Mouse (Mus musculus) stomach, embryonic 16.5 days (tissue): ENCODE measurements around the gene Magi2. TPM values are rescaled to one million over a fixed set of nuclear protein-coding genes. Genes with fewer than 3 reads are reported as not detected.

ENCODE experiments used
- ATAC-seq: fragments of 200-750 bp; cut with Nextera tagmentation; 2 replicates; pipeline ENCODE4 v1.8.0; 2017; ENCODE audit warnings: moderate number of reproducible peaks, moderate TSS enrichment; ENCODE audit not compliant: insufficient read depth, low FRiP score
- H3K27ac ChIP-seq: fragments of 300-500 bp; sonication (generic); 2 replicates; pipeline ENCODE4 v1.5.1; 2014; ENCODE audit warnings: low read length
- H3K27me3 ChIP-seq: fragments of 300-500 bp; sonication (generic); 2 replicates; pipeline ENCODE4 v1.6.1; 2014; ENCODE audit warnings: low read length, control low read depth, mixed read lengths; ENCODE audit not compliant: control insufficient read depth, insufficient read depth
- H3K36me3 ChIP-seq: fragments of 300-500 bp; sonication (generic); 2 replicates; pipeline ENCODE4 v1.6.1; 2014; ENCODE audit warnings: low read length; ENCODE audit not compliant: control insufficient read depth, insufficient read depth
- H3K4me1 ChIP-seq: fragments of 300-500 bp; sonication (generic); 2 replicates; pipeline ENCODE4 v1.6.1; 2014; ENCODE audit warnings: low read length, control low read depth, mixed read lengths; ENCODE audit not compliant: control insufficient read depth, insufficient read depth
- H3K4me2 ChIP-seq: fragments of 300-500 bp; sonication (generic); 2 replicates; pipeline ENCODE4 v1.6.1; 2014; ENCODE audit warnings: low read depth, low read length, mixed read lengths
- H3K4me3 ChIP-seq: fragments of 300-500 bp; sonication (generic); replicated peaks from 2 replicates; pipeline ENCODE4 v1.5.1; 2014; ENCODE audit warnings: mild to moderate bottlenecking, low read length
- H3K9ac ChIP-seq: fragments of 300-500 bp; sonication (generic); 2 replicates; pipeline ENCODE4 v1.6.1; 2014; ENCODE audit warnings: low read length
- H3K9me3 ChIP-seq: fragments of 300-500 bp; sonication (generic); replicated peaks from 2 replicates; pipeline ENCODE4 v1.6.1; 2016; ENCODE audit warnings: low read length, control low read depth; ENCODE audit not compliant: control insufficient read depth
- WGBS: fragments of 180-500 bp; shearing (Covaris S2); extraction: QIAGEN DNeasy Blood & Tissue Kit; methylation state at CpG from one replicate; pipeline ENCODE4 v1.1.7; 2014; 5-methylcytosine and 5-hydroxymethylcytosine counted together
- polyA plus RNA-seq: library from polyadenylated mRNA; unstranded; fragments of >200 nt; fragmentation: Nextera tagmentation; extraction: Ambion mirVana; gene quantifications from 2 replicates; pipeline ENCODE4 v1.2.1, GENCODE M21; 2015

Gene Magi2
- polyA plus RNA-seq, 1 experiment from 2014 or later = 7.2 TPM

DNA sequence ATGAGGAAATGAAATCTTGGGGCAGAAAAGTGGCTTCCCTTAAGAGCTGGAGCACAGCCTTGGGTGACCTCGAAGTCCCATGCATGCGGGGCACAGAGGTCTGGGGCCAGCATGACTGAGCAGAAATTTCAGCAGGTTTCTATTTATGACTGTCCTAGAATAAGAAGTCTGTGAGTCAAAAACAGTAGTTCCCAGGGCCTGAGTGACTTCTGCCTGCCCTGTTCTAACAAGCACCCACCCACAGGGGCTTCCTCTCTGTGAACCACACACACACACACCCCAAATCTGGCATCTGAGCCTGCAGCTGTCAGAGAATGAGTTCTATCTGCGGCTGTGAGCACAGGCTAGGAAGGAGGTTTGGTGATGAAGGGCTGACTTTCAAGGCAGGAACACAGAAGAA lies 1522.7 kb downstream of the Magi2 start:
- Histone ChIP-seq H3K9me3 (no peaks in the 10 kb centered on the region), H3K27me3 (no peaks in the 10 kb centered on the region), H3K4me2 (no peak overlapping the region), H3K4me1 (no peaks in the 10 kb centered on the region), H3K36me3 (no peaks in the 10 kb centered on the region), H3K27ac (no peak overlapping the region), H3K4me3 (no peak overlapping the region), H3K9ac (no peak overlapping the region)
- 70% methylated on average over 3 of the region's 3 CpGs for WGBS
- no peak for ATAC-seq

GRCm38 (mm10) chr5:20751000-20751399 lies 1524.2 kb downstream of the Magi2 start:
- Histone ChIP-seq H3K4me3 (no peak overlapping the region), H3K4me1 (no peaks in the 10 kb centered on the region), H3K27me3 (no peaks in the 10 kb centered on the region), H3K9me3 (no peaks in the 10 kb centered on the region), H3K4me2 (no peak overlapping the region), H3K9ac (no peak overlapping the region), H3K27ac (no peak overlapping the region), H3K36me3 (no peaks in the 10 kb centered on the region)
- WGBS = 81% methylated on average over 7 of the region's 7 CpGs
- ATAC-seq = no peak

GRCm38 (mm10) chr5:20751696-20752095 lies 1524.9 kb downstream of the Magi2 start:
- Histone ChIP-seq H3K4me2 (no peak overlapping the region), H3K36me3 (no peaks in the 10 kb centered on the region), H3K9ac (no peak overlapping the region), H3K27ac (peak overlapping the region; percentile 43), H3K9me3 (no peaks in the 10 kb centered on the region), H3K27me3 (no peaks in the 10 kb centered on the region), H3K4me3 (no peak overlapping the region), H3K4me1 (no peaks in the 10 kb centered on the region)
- WGBS = 47% methylated on average over 7 of the region's 7 CpGs
- ATAC-seq = no peak; the same call in 1 of the 2 replicates

DNA sequence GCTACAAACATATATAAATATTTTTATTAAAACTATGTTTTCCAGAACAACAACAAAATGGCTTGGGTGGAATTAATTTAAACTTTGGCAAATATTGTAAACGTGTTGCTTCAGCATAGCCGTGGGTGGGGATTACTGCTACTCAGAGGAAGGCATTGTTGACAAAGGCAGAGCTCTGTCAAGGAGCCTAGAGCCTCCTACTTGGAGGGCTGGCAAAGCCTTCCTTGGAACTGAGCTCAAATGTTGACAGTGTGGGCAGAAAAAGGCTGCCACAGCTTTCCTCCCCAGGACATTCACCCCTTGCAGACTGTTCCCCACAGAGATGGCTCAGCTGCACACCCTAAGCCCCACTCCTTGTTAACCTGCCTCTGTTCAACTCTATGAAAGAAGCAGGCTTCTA lies 1526.3 kb downstream of the Magi2 start:
- no peak for ATAC-seq

GRCm38 (mm10) chr5:20753963-20754362 lies 1527.1 kb downstream of the Magi2 start:
- 65% methylated on average over 5 of the region's 5 CpGs for WGBS
- Histone ChIP-seq H3K4me1 (no peaks in the 10 kb centered on the region), H3K27me3 (no peaks in the 10 kb centered on the region), H3K9ac (no peak overlapping the region), H3K27ac (no peak overlapping the region), H3K36me3 (no peaks in the 10 kb centered on the region), H3K4me3 (no peak overlapping the region), H3K9me3 (no peaks in the 10 kb centered on the region), H3K4me2 (no peak overlapping the region)
- no peak for ATAC-seq

More for the DNA sequence above, 1526.3 kb downstream of the Magi2 start:
- Histone ChIP-seq H3K9ac (no peak overlapping the region), H3K4me2 (no peak overlapping the region), H3K9me3 (no peaks in the 10 kb centered on the region), H3K36me3 (no peaks in the 10 kb centered on the region), H3K27ac (no peak overlapping the region), H3K4me1 (no peaks in the 10 kb centered on the region), H3K4me3 (no peak overlapping the region), H3K27me3 (no peaks in the 10 kb centered on the region)
- 24% methylated on average over 2 of the region's 2 CpGs for WGBS
